Mouse (Mus musculus) olfactory bulb, adult 2 months (tissue): ENCODE data around the gene Vmn2r27. TPM values are rescaled to one million over a fixed set of nuclear protein-coding genes. Genes with fewer than 3 reads are reported as not detected.

ENCODE experiments used
- H3K27ac ChIP-seq: fragments of 200-500 bp; 2 replicates; pipeline ENCODE4 v1.5.1; 2012; ENCODE audit warnings: low read depth, low read length; ENCODE audit not compliant: insufficient read depth
- H3K4me1 ChIP-seq: fragments of 200-500 bp; 2 replicates; pipeline ENCODE4 v1.6.1; 2012; ENCODE audit warnings: low read length; ENCODE audit not compliant: control insufficient read depth, insufficient read depth
- H3K4me3 ChIP-seq: fragments of 200-500 bp; 2 replicates; pipeline ENCODE4 v1.5.1; 2012; ENCODE audit warnings: mild to moderate bottlenecking, low read depth, low read length, moderate library complexity; ENCODE audit not compliant: insufficient read depth
- CTCF ChIP-seq: fragments of 200-500 bp; IDR thresholded peaks from 2 replicates; pipeline ENCODE4 v1.5.1; 2012; ENCODE audit warnings: low read depth, mild to moderate bottlenecking, low read length, moderate library complexity; ENCODE audit not compliant: insufficient read depth
- POLR2A ChIP-seq: fragments of 200-500 bp; IDR thresholded peaks from 2 replicates; pipeline ENCODE4 v1.6.1; 2012; ENCODE audit warnings: mild to moderate bottlenecking, low read depth, low read length, moderate library complexity; ENCODE audit not compliant: insufficient read depth
- WGBS: fragments of 180-500 bp; shearing (Covaris S2); methylation state at CpG from one replicate; pipeline ENCODE4 v1.1.7; 2018; 5-methylcytosine and 5-hydroxymethylcytosine counted together
- polyA plus RNA-seq: library from polyadenylated mRNA; stranded (reverse); fragments of >200 nt; gene quantifications from 2 replicates; pipeline ENCODE4 v1.2.4, GENCODE M21; 2012; ENCODE audit warnings: low replicate concordance; ENCODE audit not compliant: missing spikeins, insufficient read depth, insufficient read length

Vmn2r27 gene
- polyA plus RNA-seq = not detected in 2 replicates

GRCm38 (mm10) chr6:124231756-124232155, at the start of gene Vmn2r27:
Vmn2r27 (minus strand) TSS chr6:124231856.
- Histone ChIP-seq H3K4me3 (no peak within 1 kb of the TSS), H3K27ac (no peak within 1 kb of the TSS), H3K4me1 (no peaks in the 10 kb centered on the region)
- TF ChIP-seq CTCF (no peak), POLR2A (no peak)
- WGBS = 92% methylated on average over 1 of the region's 1 CpGs

GRCm38 (mm10) chr6:124278291-124278690, 46.6 kb upstream of the Vmn2r27 start:
- TF ChIP-seq POLR2A (no peak), CTCF (no peak)
- Histone ChIP-seq H3K4me3 (no peak overlapping the region), H3K27ac (no peak overlapping the region), H3K4me1 (no peaks in the 10 kb centered on the region)
- 78% methylated on average over 5 of the region's 5 CpGs for WGBS

- H3K27ac ChIP-seq = no peak overlapping the region
- WGBS = 79% methylated on average over 5 of the region's 5 CpGs
- no peaks in the 10 kb centered on the region for H3K4me1 ChIP-seq
- TF ChIP-seq POLR2A (no peak), CTCF (no peak)
- no peak overlapping the region for H3K4me3 ChIP-seq
Measured at GRCm38 (mm10) chr6:124277641-124278040, 46.0 kb upstream of the Vmn2r27 start.

- no peak overlapping the region for H3K4me3 ChIP-seq
- TF ChIP-seq POLR2A (no peak), CTCF (no peak)
- H3K4me1 ChIP-seq = no peaks in the 10 kb centered on the region
- no peak overlapping the region for H3K27ac ChIP-seq
- WGBS = 77% methylated on average over 5 of the region's 5 CpGs
Measured at GRCm38 (mm10) chr6:124273231-124273880, 41.7 kb upstream of the Vmn2r27 start.

- Histone ChIP-seq H3K4me1 (no peaks in the 10 kb centered on the region), H3K27ac (no peak overlapping the region), H3K4me3 (no peak overlapping the region)
- 0% methylated on average over 3 of the region's 3 CpGs for WGBS
- TF ChIP-seq CTCF (no peak), POLR2A (no peak)
Measured at GRCm38 (mm10) chr6:124262696-124263095, 31.0 kb upstream of the Vmn2r27 start.

- WGBS = 17% methylated on average over 14 of the region's 14 CpGs
- H3K27ac ChIP-seq = no peak overlapping the region
- peak; percentile 63 for TF ChIP-seq CTCF
- TF ChIP-seq POLR2A = no peak
- no peaks in the 10 kb centered on the region for H3K4me1 ChIP-seq
- no peak overlapping the region for H3K4me3 ChIP-seq
Measured at GRCm38 (mm10) chr6:124260198-124260931, 28.7 kb upstream of the Vmn2r27 start.

- 74% methylated on average over 6 of the region's 6 CpGs for WGBS
- Histone ChIP-seq H3K4me1 (no peaks in the 10 kb centered on the region), H3K4me3 (no peak overlapping the region), H3K27ac (no peak overlapping the region)
- no peak for TF ChIP-seq CTCF
- TF ChIP-seq POLR2A = no peak
Measured at GRCm38 (mm10) chr6:124255721-124256470, 24.2 kb upstream of the Vmn2r27 start.

- no peaks in the 10 kb centered on the region for H3K4me1 ChIP-seq
- WGBS = 78% methylated on average over 4 of the region's 4 CpGs
- H3K27ac ChIP-seq = no peak overlapping the region
- TF ChIP-seq CTCF = no peak
- no peak for TF ChIP-seq POLR2A
- H3K4me3 ChIP-seq = no peak overlapping the region
Measured at GRCm38 (mm10) chr6:124202116-124202515, 29.5 kb downstream of the Vmn2r27 start.

- H3K27ac ChIP-seq = no peak overlapping the region
- H3K4me1 ChIP-seq = no peaks in the 10 kb centered on the region
- H3K4me3 ChIP-seq = no peak overlapping the region
- WGBS = 62% methylated on average over 3 of the region's 3 CpGs
- TF ChIP-seq CTCF (no peak), POLR2A (no peak)
Measured at GRCm38 (mm10) chr6:124168499-124169257, 63.0 kb downstream of the Vmn2r27 start.
